30 mouse cellular contexts compared by ENCODE assay signal in genomic region chr12:111181848-111182247, GRCm38 (mm10). TPM values are rescaled to one million over a fixed set of nuclear protein-coding genes. Genes with fewer than 3 reads are reported as not detected.
"Had no signal": no experiment of that assay in that cellular context is flagged by ENCODE, and none has a peak within 500 bp of the region (broad histone marks: within the 10 kb centered on the region; RNA-seq: fewer than 3 reads in every experiment).

No protein-coding gene starts in this region.

- H3K27ac ChIP-seq: kidney, postnatal 0 days; layer of hippocampus, adult 2 months; limb, embryonic 13.5 days; liver, embryonic 12.5 days; liver, embryonic 15.5 days; lung, embryonic 15.5 days; neural tube, embryonic 12.5 days; neural tube, embryonic 15.5 days; stomach, embryonic 15.5 days had no signal

- H3K4me1 ChIP-seq: limb, embryonic 13.5 days; lung, embryonic 15.5 days; neural tube, embryonic 12.5 days; neural tube, embryonic 15.5 days; stomach, embryonic 15.5 days had no signal

- H3K4me3 ChIP-seq: layer of hippocampus, adult 2 months; limb, embryonic 13.5 days; liver, embryonic 12.5 days; liver, embryonic 15.5 days; lung, embryonic 15.5 days; neural tube, embryonic 12.5 days; neural tube, embryonic 15.5 days; stomach, embryonic 15.5 days had no signal

- H3K36me3 ChIP-seq: limb, embryonic 13.5 days; liver, embryonic 15.5 days; lung, embryonic 15.5 days; neural tube, embryonic 12.5 days; neural tube, embryonic 15.5 days; stomach, embryonic 15.5 days had no signal

- DNase-seq: kidney, adult 2 months; kidney, postnatal 25 days; layer of hippocampus, adult 9-11 months; liver; lung, adult 18-20 months; lung, postnatal 10 days; lung, postnatal 36 days; midbrain, embryonic 14.5 days; retina, postnatal 1 day; right cerebral cortex, postnatal 25 days; spleen, adult 18-20 months; thymus, postnatal 25 days had no signal

- H3K9me3 ChIP-seq: limb, embryonic 13.5 days; liver, embryonic 12.5 days; liver, embryonic 15.5 days; lung, embryonic 15.5 days; neural tube, embryonic 12.5 days; neural tube, embryonic 15.5 days; stomach, embryonic 15.5 days had no signal

- H3K27me3 ChIP-seq: limb, embryonic 13.5 days; liver, embryonic 12.5 days; liver, embryonic 15.5 days; lung, embryonic 15.5 days; neural tube, embryonic 12.5 days; neural tube, embryonic 15.5 days; stomach, embryonic 15.5 days had no signal

- H3K4me2 ChIP-seq: limb, embryonic 13.5 days; liver, embryonic 12.5 days; liver, embryonic 15.5 days; lung, embryonic 15.5 days; midbrain, embryonic 11.5 days; neural tube, embryonic 12.5 days; neural tube, embryonic 15.5 days; stomach, embryonic 15.5 days had no signal

- ATAC-seq: liver, embryonic 12.5 days had no signal

- H3K9ac ChIP-seq: limb, embryonic 13.5 days; liver, embryonic 12.5 days; liver, embryonic 15.5 days; lung, embryonic 15.5 days; neural tube, embryonic 12.5 days; neural tube, embryonic 15.5 days; stomach, embryonic 15.5 days had no signal

RNA-seq across cellular contexts. Expression of gene 4930595D18Rik, which starts 2.4 kb away (rescaled TPM):
- total RNA-seq: layer of hippocampus, adult 2 months; layer of hippocampus, postnatal 25 days; left cerebral cortex, adult 18-20 months; left cerebral cortex, postnatal 10 days; left cerebral cortex, postnatal 36 days; megakaryocyte-erythroid progenitor cell, adult 5-6 weeks; midbrain, postnatal 0 days had no signal
- polyA plus RNA-seq: kidney, adult 2 months; kidney, embryonic 14.5 days; kidney, postnatal 0 days; large intestine, adult 2 months; limb, embryonic 13.5 days; liver, embryonic 12.5 days; liver, embryonic 15.5 days; lung, embryonic 15.5 days; midbrain, embryonic 11.5 days; midbrain, embryonic 14.5 days; neural tube, embryonic 12.5 days; neural tube, embryonic 15.5 days; stomach, embryonic 15.5 days had no signal
